Mouse (Mus musculus): ENCODE data around the gene E130218I03Rik. TPM values are rescaled to one million over a fixed set of nuclear protein-coding genes. Genes with fewer than 3 reads are reported as not detected.

The E130218I03Rik gene
- polyA plus RNA-seq, 1 experiment from 2014 or later, result 0.23 TPM

DNA sequence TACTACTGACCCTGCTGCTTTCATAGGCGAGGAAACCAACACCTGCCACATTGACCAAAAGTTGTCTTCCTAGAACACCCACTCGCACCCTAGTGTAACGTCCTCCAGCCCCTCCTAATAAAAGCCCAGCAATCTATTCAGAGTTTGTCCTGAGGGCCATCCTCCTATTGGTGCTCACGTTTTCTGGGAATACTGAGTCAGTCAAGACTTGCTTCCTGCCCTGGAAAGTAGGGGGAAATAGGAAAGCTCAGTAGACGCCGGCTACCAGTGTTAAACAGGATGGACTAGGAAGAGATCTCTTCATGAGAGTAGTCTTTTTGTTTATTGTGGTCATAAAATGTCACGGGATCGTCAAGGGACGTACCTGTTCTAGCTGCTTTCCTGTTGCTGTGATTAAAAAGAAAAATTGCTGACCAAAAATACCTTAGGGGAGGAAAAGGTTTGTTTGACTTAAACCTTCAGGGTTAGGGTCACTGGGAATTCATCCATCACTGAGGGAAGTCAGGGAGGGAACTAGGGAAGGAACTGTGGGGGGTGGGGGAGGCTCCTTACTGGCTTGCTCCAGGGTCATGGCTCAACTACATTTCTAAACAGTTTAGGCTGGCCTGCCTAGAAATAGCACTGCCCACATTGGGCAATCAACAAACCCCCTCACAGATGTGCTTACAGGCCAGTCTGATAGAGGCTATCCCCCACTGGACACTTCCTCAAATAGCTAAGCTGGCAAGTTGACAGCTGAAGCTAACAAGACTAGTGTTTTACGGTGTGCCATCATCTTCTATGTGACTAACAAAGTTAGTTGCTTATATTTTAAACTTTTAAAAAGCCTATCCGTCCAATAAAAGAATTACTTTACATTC, 45.2 kb downstream of the E130218I03Rik start:
- no peak for ATAC-seq (replicated peaks; ENCODE audit: insufficient number of reproducible peaks, low FRiP score, low TSS enrichment)
- Histone ChIP-seq H3K4me1 (ENCODE audit: control insufficient read depth, insufficient read depth, low read length) (peaks cover 35% of the 10 kb centered on the region), H3K9ac (ENCODE audit: low read depth, low read length) (peak overlapping the region; percentile 98), H3K4me2 (peak overlapping the region; percentile 72), H3K27ac (ENCODE audit: low read depth, low read length) (peak overlapping the region; percentile 100), H3K36me3 (ENCODE audit: control insufficient read depth, insufficient read depth, low read length) (peaks cover 4% of the 10 kb centered on the region; the same call in 1 of the 2 replicates), H3K4me3 (ENCODE audit: low read depth, low read length) (peak overlapping the region; percentile 99), H3K9me3 (replicated peaks; ENCODE audit: control insufficient read depth, low read length) (no peaks in the 10 kb centered on the region), H3K27me3 (ENCODE audit: control insufficient read depth, insufficient read depth, low read length) (no peaks in the 10 kb centered on the region)
- WGBS (ENCODE audit: insufficient replicate concordance), result 34% methylated on average over 11 of the region's 11 CpGs

- no peak overlapping the region for H3K9ac ChIP-seq (ENCODE audit: low read depth, low read length)
- no peak overlapping the region; the same call in 1 of the 2 replicates for H3K27ac ChIP-seq (ENCODE audit: low read depth, low read length)
- H3K9me3 ChIP-seq (replicated peaks; ENCODE audit: control insufficient read depth, low read length), result no peaks in the 10 kb centered on the region; the same call in 1 of the 2 replicates
- no peaks in the 10 kb centered on the region for H3K27me3 ChIP-seq (ENCODE audit: control insufficient read depth, insufficient read depth, low read length)
- peaks cover 24% of the 10 kb centered on the region for H3K4me1 ChIP-seq (ENCODE audit: control insufficient read depth, insufficient read depth, low read length)
- no peaks in the 10 kb centered on the region for H3K36me3 ChIP-seq (ENCODE audit: control insufficient read depth, insufficient read depth, low read length)
- ATAC-seq (replicated peaks; ENCODE audit: insufficient number of reproducible peaks, low FRiP score, low TSS enrichment), result no peak
- WGBS (ENCODE audit: insufficient replicate concordance), result 22% methylated on average over 7 of the region's 7 CpGs
- no peak overlapping the region for H3K4me2 ChIP-seq
- H3K4me3 ChIP-seq (ENCODE audit: low read depth, low read length), result no peak overlapping the region
These were observed 48.6 kb downstream of the E130218I03Rik start for GRCm38 (mm10) chr4:134292067-134292466.

DNA sequence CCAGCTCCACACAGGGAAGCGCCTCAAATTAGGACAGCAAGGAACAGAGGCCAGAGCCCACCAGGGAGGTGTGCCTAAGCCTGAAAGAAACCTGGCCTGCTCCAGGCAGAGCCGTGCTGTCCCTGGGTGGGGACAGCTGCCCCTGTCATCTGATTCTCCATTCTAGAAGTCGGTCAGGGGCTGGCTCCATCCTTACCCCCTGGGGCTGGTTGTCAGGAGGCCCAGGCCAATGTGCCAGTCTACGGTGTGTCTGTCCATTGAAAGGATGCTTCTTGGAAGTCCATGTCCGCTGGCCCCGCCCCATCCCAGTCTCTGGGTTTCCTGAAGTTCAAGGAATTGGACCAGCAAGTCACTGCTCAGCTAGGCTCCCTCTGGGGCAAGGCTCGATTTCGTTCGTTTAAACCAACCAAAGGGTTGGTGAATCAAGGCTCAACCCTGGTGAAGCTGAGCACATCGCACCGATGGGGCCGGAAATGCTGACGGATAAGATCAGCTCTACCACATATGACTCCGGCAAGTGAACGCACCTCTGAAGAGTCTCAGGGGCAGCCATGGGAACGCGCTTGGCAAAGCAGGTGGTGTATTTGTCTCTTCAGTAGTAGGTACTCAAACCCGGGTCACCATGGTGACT, 49.7 kb downstream of the E130218I03Rik start:
- Histone ChIP-seq H3K4me1 (ENCODE audit: control insufficient read depth, insufficient read depth, low read length) (peaks cover 21% of the 10 kb centered on the region), H3K4me2 (peak overlapping the region; percentile 47), H3K9me3 (replicated peaks; ENCODE audit: control insufficient read depth, low read length) (no peaks in the 10 kb centered on the region; the same call in 1 of the 2 replicates), H3K9ac (ENCODE audit: low read depth, low read length) (peak overlapping the region; percentile 8), H3K27ac (ENCODE audit: low read depth, low read length) (peak overlapping the region; percentile 91), H3K27me3 (ENCODE audit: control insufficient read depth, insufficient read depth, low read length) (no peaks in the 10 kb centered on the region), H3K4me3 (ENCODE audit: low read depth, low read length) (no peak overlapping the region), H3K36me3 (ENCODE audit: control insufficient read depth, insufficient read depth, low read length) (no peaks in the 10 kb centered on the region)
- WGBS (ENCODE audit: insufficient replicate concordance), result 41% methylated on average over 18 of the region's 18 CpGs
- ATAC-seq (replicated peaks; ENCODE audit: insufficient number of reproducible peaks, low FRiP score, low TSS enrichment), result peak; percentile 6; the same call in 1 of the 2 replicates

DNA sequence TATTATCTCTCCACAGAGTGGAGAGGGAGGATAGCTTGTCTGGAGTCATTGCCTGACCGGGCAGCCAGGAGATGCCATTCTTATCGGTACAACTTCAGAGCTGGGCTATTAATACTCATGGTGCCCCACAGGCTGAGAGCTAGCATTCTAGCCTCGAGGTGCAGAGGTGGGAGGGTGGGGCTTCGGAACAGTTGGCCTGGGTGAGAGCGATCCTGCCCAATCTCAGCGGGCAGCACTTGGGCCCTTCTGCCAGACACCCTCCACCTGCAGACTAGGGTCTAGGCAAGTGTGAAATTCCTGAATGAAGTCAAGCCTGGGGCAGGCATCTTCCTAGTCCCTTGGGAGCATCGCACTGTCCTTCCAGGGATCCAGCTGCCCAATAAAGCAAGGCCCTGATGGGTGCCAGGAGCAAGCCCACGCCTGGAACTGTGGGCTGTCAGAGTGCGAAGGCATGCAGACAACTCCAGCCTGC, 50.3 kb downstream of the E130218I03Rik start:
- Histone ChIP-seq H3K27ac (ENCODE audit: low read depth, low read length) (peak overlapping the region; percentile 91), H3K4me1 (ENCODE audit: control insufficient read depth, insufficient read depth, low read length) (peaks cover 16% of the 10 kb centered on the region), H3K4me3 (ENCODE audit: low read depth, low read length) (no peak overlapping the region), H3K4me2 (peak overlapping the region; percentile 47), H3K9ac (ENCODE audit: low read depth, low read length) (0 out of 2 replicates have a peak overlapping the region, but pooled peaks have one; percentile 1), H3K27me3 (ENCODE audit: control insufficient read depth, insufficient read depth, low read length) (no peaks in the 10 kb centered on the region), H3K9me3 (replicated peaks; ENCODE audit: control insufficient read depth, low read length) (no peaks in the 10 kb centered on the region; the same call in 1 of the 2 replicates), H3K36me3 (ENCODE audit: control insufficient read depth, insufficient read depth, low read length) (no peaks in the 10 kb centered on the region)
- peak; percentile 67 for ATAC-seq (replicated peaks; ENCODE audit: insufficient number of reproducible peaks, low FRiP score, low TSS enrichment)
- 23% methylated on average over 9 of the region's 9 CpGs for WGBS (ENCODE audit: insufficient replicate concordance)

Other genes with a start within 250 kb of the E130218I03Rik start
- 35.3 and 35.6 TPM in 2 replicates for gene Dhdds, start 242.7 kb upstream of the E130218I03Rik start, polyA plus RNA-seq (2014; fragmentation: Nextera tagmentation; extraction: Ambion mirVana)
- gene Lin28a, start 224.8 kb upstream of the E130218I03Rik start, polyA plus RNA-seq (2014; fragmentation: Nextera tagmentation; extraction: Ambion mirVana), result 0.21 and 0.30 TPM in 2 replicates
- not detected in 2 replicates for gene Zfp683, start 189.8 kb upstream of the E130218I03Rik start, polyA plus RNA-seq (2014; fragmentation: Nextera tagmentation; extraction: Ambion mirVana)
- 0.52 and 1.1 TPM in 2 replicates for gene Crybg2, start 182.8 kb upstream of the E130218I03Rik start, polyA plus RNA-seq (2014; fragmentation: Nextera tagmentation; extraction: Ambion mirVana)
- gene Cd52, start 148.6 kb upstream of the E130218I03Rik start, polyA plus RNA-seq (2014; fragmentation: Nextera tagmentation; extraction: Ambion mirVana), result 3.9 and 6.2 TPM in 2 replicates
- gene Ubxn11, start 141.1 kb upstream of the E130218I03Rik start, polyA plus RNA-seq (2014; fragmentation: Nextera tagmentation; extraction: Ambion mirVana), result 2.0 and 3.2 TPM in 2 replicates
- gene Sh3bgrl3, start 114.9 kb upstream of the E130218I03Rik start, polyA plus RNA-seq (2014; fragmentation: Nextera tagmentation; extraction: Ambion mirVana), result 179 and 220 TPM in 2 replicates
- 23.1 and 27.9 TPM in 2 replicates for gene Cep85, start 56.5 kb upstream of the E130218I03Rik start, polyA plus RNA-seq (2014; fragmentation: Nextera tagmentation; extraction: Ambion mirVana)
- not detected in 2 replicates for gene Gm7534, start 40.7 kb upstream of the E130218I03Rik start, polyA plus RNA-seq (2014; fragmentation: Nextera tagmentation; extraction: Ambion mirVana)
- gene Catsper4, start 16.3 kb upstream of the E130218I03Rik start, polyA plus RNA-seq (2014; fragmentation: Nextera tagmentation; extraction: Ambion mirVana), result not detected in 2 replicates
- gene Cnksr1, start 5.3 kb upstream of the E130218I03Rik start, polyA plus RNA-seq (2014; fragmentation: Nextera tagmentation; extraction: Ambion mirVana), result 0.63 and 0.97 TPM in 2 replicates
- gene Zfp593, start 1.9 kb downstream of the E130218I03Rik start, polyA plus RNA-seq (2014; fragmentation: Nextera tagmentation; extraction: Ambion mirVana), result 11.5 and 12.4 TPM in 2 replicates
- gene Gm30191, start 3.3 kb downstream of the E130218I03Rik start, polyA plus RNA-seq (2014; fragmentation: Nextera tagmentation; extraction: Ambion mirVana), result not detected in 2 replicates
- 3.7 and 4.4 TPM in 2 replicates for gene Grrp1, start 10.4 kb downstream of the E130218I03Rik start, polyA plus RNA-seq (2014; fragmentation: Nextera tagmentation; extraction: Ambion mirVana)
- gene Pdik1l, start 44.2 kb downstream of the E130218I03Rik start, polyA plus RNA-seq (2014; fragmentation: Nextera tagmentation; extraction: Ambion mirVana), result 13.7 and 16.3 TPM in 2 replicates
- 21.6 and 22.1 TPM in 2 replicates for gene Trim63, start 71.5 kb downstream of the E130218I03Rik start, polyA plus RNA-seq (2014; fragmentation: Nextera tagmentation; extraction: Ambion mirVana)
- 0.26 TPM in 1 of 2 replicates, not detected in the other for gene Slc30a2, start 99.5 kb downstream of the E130218I03Rik start, polyA plus RNA-seq (2014; fragmentation: Nextera tagmentation; extraction: Ambion mirVana)
- 2.0 and 2.7 TPM in 2 replicates for gene Extl1, start 140.2 kb downstream of the E130218I03Rik start, polyA plus RNA-seq (2014; fragmentation: Nextera tagmentation; extraction: Ambion mirVana)
- gene Pafah2, start 152.7 kb downstream of the E130218I03Rik start, polyA plus RNA-seq (2014; fragmentation: Nextera tagmentation; extraction: Ambion mirVana), result 11.7 and 11.8 TPM in 2 replicates
- 962 and 991 TPM in 2 replicates for gene Stmn1, start 224.7 kb downstream of the E130218I03Rik start, polyA plus RNA-seq (2014; fragmentation: Nextera tagmentation; extraction: Ambion mirVana)

All from heart, embryonic 11.5 days (tissue).